Mouse (Mus musculus) forebrain, embryonic 10.5 days (tissue): ENCODE data around the gene Mab21l2. TPM values are rescaled to one million over a fixed set of nuclear protein-coding genes. Genes with fewer than 3 reads are reported as not detected.
A peak's percentile ranks its signal among the peaks of the same experiment; 100 is the strongest.

ENCODE experiments used
- DNase-seq: peaks from one replicate; pipeline ENCODE4 v3.0.0-alpha.2; 2017; ENCODE audit warnings: low spot score; ENCODE audit errors: extremely low spot score
- H3K27ac ChIP-seq: fragments of 300-500 bp; sonication (generic); 2 replicates; pipeline ENCODE4 v1.5.1; 2016; ENCODE audit warnings: mild to moderate bottlenecking
- H3K27me3 ChIP-seq: fragments of 300-500 bp; sonication (generic); 2 replicates; pipeline ENCODE4 v1.6.1; 2016; ENCODE audit warnings: mild to moderate bottlenecking; ENCODE audit not compliant: poor library complexity, severe bottlenecking
- H3K36me3 ChIP-seq: fragments of 300-500 bp; sonication (generic); replicated peaks from 2 replicates; pipeline ENCODE4 v1.6.1; 2016; ENCODE audit warnings: mild to moderate bottlenecking, moderate library complexity
- H3K4me1 ChIP-seq: fragments of 300-500 bp; sonication (generic); 2 replicates; pipeline ENCODE4 v1.6.1; 2016
- H3K4me3 ChIP-seq: fragments of 300-500 bp; sonication (generic); 2 replicates; pipeline ENCODE4 v1.5.1; 2016; ENCODE audit warnings: mild to moderate bottlenecking, moderate library complexity
- H3K9me3 ChIP-seq: fragments of 300-500 bp; sonication (generic); 2 replicates; pipeline ENCODE4 v1.6.1; 2016; ENCODE audit warnings: mild to moderate bottlenecking, moderate library complexity
- WGBS: fragments of 180-500 bp; shearing (Covaris S2); methylation state at CpG from one replicate; pipeline ENCODE4 v1.1.7; 2016; 5-methylcytosine and 5-hydroxymethylcytosine counted together
- polyA plus RNA-seq: library from polyadenylated mRNA; unstranded; fragments of >200 nt; fragmentation: Nextera tagmentation; extraction: Ambion mirVana; gene quantifications from 2 replicates; pipeline ENCODE4 v1.2.1, GENCODE M21; 2016

Mab21l2 gene
- polyA plus RNA-seq, 1 experiment from 2014 or later: 8.4 TPM

DNA sequence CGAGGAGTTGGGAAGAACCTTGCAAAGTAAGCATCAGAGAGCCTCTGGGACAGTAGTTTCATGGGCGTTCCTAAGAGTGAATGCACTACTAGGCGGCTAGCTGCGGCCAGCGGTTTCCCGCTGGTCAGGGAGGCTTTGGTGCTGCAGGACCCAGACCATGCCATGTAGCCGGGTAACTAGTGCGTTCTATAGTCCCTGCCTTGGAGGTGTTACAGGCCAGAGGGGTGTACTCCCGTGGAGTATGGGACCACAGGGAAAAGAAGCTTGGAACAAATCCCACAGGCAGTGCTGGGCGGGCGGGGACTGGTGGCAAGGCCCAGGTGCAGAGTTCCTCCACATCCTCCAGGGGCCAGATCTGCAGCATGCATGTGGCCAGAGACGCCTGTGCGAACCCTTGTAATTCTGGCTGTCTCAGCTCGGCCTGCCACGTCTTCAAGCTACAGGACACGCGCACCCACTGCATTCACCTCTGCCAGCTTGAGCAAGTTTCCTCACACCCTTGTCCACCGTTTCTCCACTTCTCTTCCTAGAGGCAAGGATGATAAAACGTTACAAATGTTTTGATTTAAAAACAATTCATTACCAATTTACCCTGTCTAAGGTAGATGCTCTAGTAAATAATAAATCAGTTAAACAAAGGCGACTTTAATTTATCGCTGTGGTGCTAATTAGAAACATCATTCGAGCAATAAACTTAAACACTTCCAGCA lies 2.0 kb upstream of the Mab21l2 start:
- Histone ChIP-seq H3K27me3 (peaks cover 100% of the 10 kb centered on the region), H3K4me1 (peaks cover 54% of the 10 kb centered on the region), H3K27ac (peak overlapping the region; percentile 44; the same call in 1 of the 2 replicates), H3K4me3 (peak overlapping the region; percentile 39), H3K36me3 (no peaks in the 10 kb centered on the region), H3K9me3 (no peaks in the 10 kb centered on the region)
- peak; percentile 66 for DNase-seq
- WGBS: 1% methylated on average over 22 of the region's 22 CpGs

- Histone ChIP-seq H3K27me3 (peaks cover 100% of the 10 kb centered on the region), H3K27ac (peak overlapping the region; percentile 77), H3K4me3 (peak overlapping the region; percentile 55), H3K36me3 (no peaks in the 10 kb centered on the region), H3K4me1 (peaks cover 58% of the 10 kb centered on the region), H3K9me3 (no peaks in the 10 kb centered on the region)
- peak; percentile 64 for DNase-seq
- under 1% methylated on average over 42 of the region's 42 CpGs for WGBS
These were observed 1.1 kb downstream of the Mab21l2 start for GRCm38 (mm10) chr3:86547251-86547791.

- WGBS: 0% methylated on average over 45 of the region's 45 CpGs
- peaks cover 60% of the 10 kb centered on the region for H3K4me1 ChIP-seq
- H3K27ac ChIP-seq: peak overlapping the region; percentile 77
- H3K9me3 ChIP-seq: no peaks in the 10 kb centered on the region
- H3K27me3 ChIP-seq: peaks cover 100% of the 10 kb centered on the region
- DNase-seq: peak; percentile 71
- peak overlapping the region; percentile 55 for H3K4me3 ChIP-seq
- H3K36me3 ChIP-seq: no peaks in the 10 kb centered on the region
These were observed 1.8 kb downstream of the Mab21l2 start for GRCm38 (mm10) chr3:86546471-86547250.

GRCm38 (mm10) chr3:86545945-86546344 lies 2.5 kb downstream of the Mab21l2 start:
- DNase-seq: no peak
- peak overlapping the region; percentile 55 for H3K4me3 ChIP-seq
- no peak overlapping the region for H3K27ac ChIP-seq
- H3K4me1 ChIP-seq: peaks cover 59% of the 10 kb centered on the region
- H3K9me3 ChIP-seq: no peaks in the 10 kb centered on the region
- H3K36me3 ChIP-seq: no peaks in the 10 kb centered on the region
- H3K27me3 ChIP-seq: peaks cover 100% of the 10 kb centered on the region
- 18% methylated on average over 5 of the region's 5 CpGs for WGBS

GRCm38 (mm10) chr3:86544785-86545184 lies 3.6 kb downstream of the Mab21l2 start:
- H3K9me3 ChIP-seq: no peaks in the 10 kb centered on the region
- peak overlapping the region; percentile 26; the same call in 1 of the 2 replicates for H3K4me3 ChIP-seq
- H3K4me1 ChIP-seq: peaks cover 54% of the 10 kb centered on the region
- H3K36me3 ChIP-seq: no peaks in the 10 kb centered on the region
- no peak overlapping the region for H3K27ac ChIP-seq
- H3K27me3 ChIP-seq: peaks cover 100% of the 10 kb centered on the region
- DNase-seq: no peak
- WGBS: 12% methylated on average over 3 of the region's 3 CpGs

- peaks cover 96% of the 10 kb centered on the region for H3K27me3 ChIP-seq
- H3K4me3 ChIP-seq: no peak overlapping the region
- DNase-seq: no peak
- 63% methylated on average over 1 of the region's 1 CpGs for WGBS
- peaks cover 48% of the 10 kb centered on the region for H3K4me1 ChIP-seq
- no peaks in the 10 kb centered on the region for H3K36me3 ChIP-seq
- H3K9me3 ChIP-seq: no peaks in the 10 kb centered on the region
- no peak overlapping the region for H3K27ac ChIP-seq
These were observed 6.5 kb downstream of the Mab21l2 start for GRCm38 (mm10) chr3:86541863-86542397.

DNA sequence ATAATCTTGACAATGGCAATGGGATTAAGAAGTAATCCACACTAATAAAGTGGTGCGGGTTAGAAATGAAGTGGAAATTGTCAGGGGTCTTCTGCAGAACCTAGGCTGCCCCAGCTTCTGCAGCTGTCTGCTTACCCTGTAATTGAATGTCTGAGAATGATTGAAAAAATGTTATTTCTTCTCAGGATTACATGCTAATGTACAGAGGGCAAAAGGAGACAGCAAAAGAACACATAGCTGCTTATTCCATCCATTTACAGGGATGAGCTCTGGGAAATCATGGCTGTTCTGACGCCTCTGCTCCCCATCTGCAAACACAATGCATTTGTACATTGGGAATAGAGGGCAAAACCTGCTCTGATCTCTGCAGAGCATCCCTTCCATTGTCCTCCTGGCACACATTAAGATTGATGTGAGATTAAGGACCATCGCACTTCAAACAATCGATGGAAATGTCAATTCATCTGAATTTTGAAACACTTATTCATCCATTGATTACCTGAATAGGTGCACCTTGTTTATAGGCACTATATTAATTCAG lies 7.3 kb downstream of the Mab21l2 start:
- Histone ChIP-seq H3K4me3 (no peak overlapping the region), H3K9me3 (no peaks in the 10 kb centered on the region), H3K4me1 (peaks cover 40% of the 10 kb centered on the region), H3K36me3 (no peaks in the 10 kb centered on the region), H3K27ac (no peak overlapping the region), H3K27me3 (peaks cover 88% of the 10 kb centered on the region)
- DNase-seq: no peak
- WGBS: 63% methylated on average over 4 of the region's 4 CpGs

DNA sequence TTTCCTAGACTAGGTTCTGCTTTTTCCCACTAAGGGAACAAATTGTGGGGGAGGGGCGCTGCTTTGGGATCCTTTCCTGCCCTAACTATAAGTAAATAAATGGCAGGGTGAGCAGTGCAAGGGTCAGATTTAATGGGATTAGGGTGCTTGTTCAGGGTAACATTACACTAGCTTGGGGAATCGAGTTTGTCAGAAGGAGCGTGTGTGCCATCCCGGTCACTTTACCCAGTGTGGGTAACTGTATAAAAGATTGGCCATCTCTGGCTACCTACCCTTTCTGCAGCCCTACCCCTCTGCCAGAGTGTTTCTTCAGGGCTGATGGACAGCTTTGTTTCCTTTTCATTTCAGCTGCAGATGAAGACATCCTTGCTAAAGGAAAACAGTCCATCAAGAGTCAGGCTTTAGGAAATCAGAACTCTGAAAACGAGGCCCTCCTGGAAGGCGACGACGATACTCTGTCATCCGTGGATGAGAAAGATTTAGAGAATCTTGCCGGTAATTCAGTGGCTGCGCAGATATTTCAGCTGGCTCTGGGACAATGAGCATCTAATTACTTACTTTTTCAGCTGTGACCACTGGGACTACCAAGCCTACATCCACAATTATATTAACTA lies 8.8 kb downstream of the Mab21l2 start:
- Histone ChIP-seq H3K27ac (no peak overlapping the region), H3K36me3 (no peaks in the 10 kb centered on the region), H3K4me1 (peaks cover 35% of the 10 kb centered on the region), H3K27me3 (peaks cover 74% of the 10 kb centered on the region), H3K4me3 (peak overlapping the region; percentile 22; the same call in 1 of the 2 replicates), H3K9me3 (no peaks in the 10 kb centered on the region)
- 24% methylated on average over 11 of the region's 11 CpGs for WGBS
- DNase-seq: no peak

GRCm38 (mm10) chr3:86538645-86539554 lies 9.5 kb downstream of the Mab21l2 start:
- H3K36me3 ChIP-seq: no peaks in the 10 kb centered on the region
- H3K27me3 ChIP-seq: peaks cover 66% of the 10 kb centered on the region
- 17% methylated on average over 13 of the region's 13 CpGs for WGBS
- DNase-seq: peak; percentile 30
- H3K4me3 ChIP-seq: peak overlapping the region; percentile 22
- H3K4me1 ChIP-seq: peaks cover 33% of the 10 kb centered on the region
- peak overlapping the region; percentile 22; the same call in 1 of the 2 replicates for H3K27ac ChIP-seq
- H3K9me3 ChIP-seq: no peaks in the 10 kb centered on the region

DNA sequence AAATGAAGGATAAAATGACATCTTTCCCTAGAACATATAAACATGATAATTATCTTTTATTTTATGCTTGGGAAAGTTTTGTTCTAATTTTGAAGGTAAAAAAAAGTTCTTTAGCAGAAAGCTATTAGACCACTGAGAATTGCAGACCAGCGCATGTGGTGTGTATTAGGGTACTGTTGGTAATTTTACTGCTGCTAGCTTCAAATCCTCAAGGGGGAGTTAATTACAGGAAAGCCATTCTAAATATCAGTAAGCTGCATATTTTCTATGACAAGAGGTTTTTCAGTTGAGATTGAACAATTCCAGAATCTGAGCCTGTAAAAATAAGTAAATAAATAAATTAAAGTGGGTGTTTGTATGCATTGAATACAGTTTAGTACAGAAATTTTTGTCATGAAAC lies 11.7 kb downstream of the Mab21l2 start:
- Histone ChIP-seq H3K9me3 (no peaks in the 10 kb centered on the region), H3K36me3 (no peaks in the 10 kb centered on the region), H3K27ac (no peak overlapping the region), H3K4me3 (no peak overlapping the region), H3K4me1 (peaks cover 30% of the 10 kb centered on the region), H3K27me3 (peaks cover 45% of the 10 kb centered on the region)
- DNase-seq: no peak
- 78% methylated on average over 1 of the region's 1 CpGs for WGBS

- Histone ChIP-seq H3K9me3 (no peaks in the 10 kb centered on the region), H3K4me1 (0 out of 2 replicates have a peak, but pooled peaks cover 5% of the 10 kb centered on the region), H3K27me3 (no peaks in the 10 kb centered on the region; the same call in 1 of the 2 replicates), H3K27ac (0 out of 2 replicates have a peak overlapping the region, but pooled peaks have one; percentile 25), H3K4me3 (no peak overlapping the region), H3K36me3 (no peaks in the 10 kb centered on the region)
- no peak for DNase-seq
- 63% methylated on average over 16 of the region's 16 CpGs for WGBS
These were observed 16.7 kb downstream of the Mab21l2 start for GRCm38 (mm10) chr3:86531531-86532269.
